Mouse (Mus musculus) thymus, adult 2 months (tissue): ENCODE data around the gene Myo18b.

ENCODE experiments used
- CTCF ChIP-seq: fragments of 200-500 bp; IDR thresholded peaks from 2 replicates; pipeline ENCODE4 v1.5.1; 2012; ENCODE audit warnings: mild to moderate bottlenecking, control low read depth, low read length, moderate library complexity, borderline replicate concordance; ENCODE audit not compliant: control insufficient read depth, poor library complexity, insufficient read depth; ENCODE audit errors: extremely low read depth
- POLR2A ChIP-seq: fragments of 200-500 bp; IDR thresholded peaks from 2 replicates; pipeline ENCODE4 v1.6.1; 2012; ENCODE audit warnings: mild to moderate bottlenecking, low read length, control low read depth, moderate library complexity; ENCODE audit not compliant: control insufficient read depth, poor library complexity, insufficient read depth; ENCODE audit errors: extremely low read depth

DNA sequence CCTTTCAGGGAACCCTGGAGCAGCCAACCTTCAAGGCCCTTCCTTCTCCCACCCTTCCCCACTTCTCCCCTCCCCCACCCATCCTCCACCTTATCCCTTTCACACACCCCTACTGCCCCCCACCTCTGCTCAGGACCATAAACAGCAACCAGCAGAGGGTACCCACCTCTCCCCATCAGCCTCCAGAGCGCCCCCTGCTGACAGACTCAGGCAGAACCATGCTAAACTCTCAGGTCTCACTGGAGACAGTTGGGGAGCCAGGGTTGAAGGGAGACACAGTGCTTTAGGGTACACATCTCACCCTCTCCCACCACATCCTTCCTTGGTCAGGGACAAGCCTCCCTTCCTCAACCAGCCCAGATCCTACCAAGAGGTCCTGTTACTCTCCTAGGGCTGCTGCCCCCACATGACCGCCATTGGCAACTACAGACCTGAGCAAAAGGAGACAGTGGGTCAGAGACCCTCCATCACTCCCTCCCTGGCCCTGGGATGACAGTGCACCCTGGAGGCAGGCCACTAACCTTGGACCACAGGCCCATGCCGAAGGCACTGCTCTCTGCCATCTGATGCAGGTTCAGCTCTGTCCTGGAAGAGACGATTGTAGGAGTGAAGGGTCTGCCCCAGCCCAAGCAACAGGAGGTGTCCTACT lies 31.3 kb downstream of the Myo18b start:
- TF ChIP-seq CTCF (peak; percentile 44; the same call in 1 of the 2 replicates), POLR2A (no peak)
